Mouse (Mus musculus) inflammation-experienced regulatory T-cells (primary cell): ENCODE data around the gene Hs6st2. TPM values are rescaled to one million over a fixed set of nuclear protein-coding genes. Genes with fewer than 3 reads are reported as not detected.

Experiments
- polyA plus RNA-seq, 2 experiments: library from polyadenylated mRNA; unstranded; fragments of 100-300 nt; shearing (Covaris generic); gene quantifications; one replicate each; pipeline ENCODE4 v1.2.1; 2017

The Hs6st2 gene
- under 1 TPM in 1 of 2 experiments, not detected in 1; 0.99 TPM for polyA plus RNA-seq

GRCm38 (mm10) chrX:51681756-51682155, at the start of gene Hs6st2:
Gene Hs6st2 (minus strand): TSS chrX:51681856.

Other genes with a start within 250 kb of the Hs6st2 start
- gene Usp26, start 119.4 kb upstream of the Hs6st2 start, polyA plus RNA-seq = under 1 TPM in 1 of 2 experiments, not detected in 1; 0.22 TPM